Mouse (Mus musculus) kidney, embryonic 16.5 days (tissue): ENCODE results near the gene Chaf1a. TPM values are rescaled to one million over a fixed set of nuclear protein-coding genes. Genes with fewer than 3 reads are reported as not detected.

Experiments
- ATAC-seq: fragments of 200-750 bp; cut with Nextera tagmentation; 2 replicates; pipeline ENCODE4 v1.8.0; 2017; ENCODE audit warnings: moderate TSS enrichment; ENCODE audit not compliant: low FRiP score, low TSS enrichment
- H3K27ac ChIP-seq: fragments of 300-500 bp; sonication (generic); 2 replicates; pipeline ENCODE4 v1.5.1; 2014; ENCODE audit warnings: low read length
- H3K27me3 ChIP-seq: fragments of 300-500 bp; sonication (generic); 2 replicates; pipeline ENCODE4 v1.6.1; 2014; ENCODE audit warnings: low read length, control low read depth, mixed read lengths; ENCODE audit not compliant: insufficient read depth
- H3K36me3 ChIP-seq: fragments of 300-500 bp; sonication (generic); 2 replicates; pipeline ENCODE4 v1.6.1; 2014; ENCODE audit warnings: low read length, control low read depth, mixed read lengths; ENCODE audit not compliant: insufficient read depth
- H3K4me1 ChIP-seq: fragments of 300-500 bp; sonication (generic); 2 replicates; pipeline ENCODE4 v1.6.1; 2014; ENCODE audit warnings: low read length, control low read depth, mixed read lengths; ENCODE audit not compliant: insufficient read depth
- H3K4me2 ChIP-seq: fragments of 300-500 bp; sonication (generic); replicated peaks from 2 replicates; pipeline ENCODE4 v1.6.1; 2014; ENCODE audit warnings: low read depth, low read length
- H3K4me3 ChIP-seq: fragments of 300-500 bp; sonication (generic); 2 replicates; pipeline ENCODE4 v1.5.1; 2014; ENCODE audit warnings: mild to moderate bottlenecking, low read length
- H3K9ac ChIP-seq: fragments of 300-500 bp; sonication (generic); replicated peaks from 2 replicates; pipeline ENCODE4 v1.6.1; 2014; ENCODE audit warnings: low read length
- H3K9me3 ChIP-seq: fragments of 300-500 bp; sonication (generic); 2 replicates; pipeline ENCODE4 v1.6.1; 2016; ENCODE audit warnings: low read length, control low read depth
- WGBS: fragments of 180-500 bp; shearing (Covaris S2); extraction: QIAGEN DNeasy Blood & Tissue Kit; methylation state at CpG from one replicate; pipeline ENCODE4 v1.1.7; 2014; 5-methylcytosine and 5-hydroxymethylcytosine counted together
- polyA plus RNA-seq: library from polyadenylated mRNA; unstranded; fragments of >200 nt; fragmentation: Nextera tagmentation; extraction: Ambion mirVana; gene quantifications from 2 replicates; pipeline ENCODE4 v1.2.1, GENCODE M21; 2015

Chaf1a gene
- polyA plus RNA-seq, 1 experiment from 2014 or later: 26.0 TPM

GRCm38 (mm10) chr17:56026881-56027280 is 13.4 kb upstream of the Chaf1a start:
- no peak overlapping the region for H3K27ac ChIP-seq
- H3K9me3 ChIP-seq: no peaks in the 10 kb centered on the region
- no peak overlapping the region for H3K4me2 ChIP-seq
- H3K9ac ChIP-seq: no peak overlapping the region
- no peaks in the 10 kb centered on the region for H3K27me3 ChIP-seq
- 64% methylated on average over 1 of the region's 1 CpGs for WGBS
- H3K4me3 ChIP-seq: no peak overlapping the region
- H3K36me3 ChIP-seq: peaks cover 6% of the 10 kb centered on the region; the same call in 1 of the 2 replicates
- peaks cover 48% of the 10 kb centered on the region for H3K4me1 ChIP-seq
- no peak for ATAC-seq

DNA sequence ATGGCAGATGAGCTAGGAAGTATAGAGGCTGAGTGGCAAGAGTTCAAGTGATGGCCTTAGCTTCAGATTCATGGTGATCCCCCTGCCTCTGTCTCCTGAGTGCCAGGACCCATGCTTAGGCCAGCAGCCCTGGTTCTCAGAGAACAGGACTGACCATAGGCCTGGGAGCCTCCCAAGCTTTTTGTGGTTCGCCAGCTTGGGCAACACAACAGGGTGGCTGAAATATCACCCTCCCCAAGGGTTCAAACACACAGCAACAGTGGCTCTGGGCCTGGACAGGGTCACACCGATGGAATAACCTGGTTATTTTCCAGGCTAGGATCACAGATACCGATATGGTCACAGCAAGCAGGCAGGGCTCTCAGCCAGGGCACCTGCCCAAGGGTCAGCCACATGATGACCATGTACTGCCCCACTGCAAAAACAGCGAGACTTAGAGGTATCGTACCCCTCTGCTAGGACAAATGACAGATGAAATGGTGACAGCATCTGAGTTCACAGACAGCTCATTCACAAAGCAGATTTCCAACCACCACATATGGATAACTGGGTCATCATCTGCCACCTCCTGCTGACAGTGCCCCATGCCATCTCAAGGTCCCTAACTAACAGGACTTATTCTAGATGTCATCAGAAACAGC is 12.3 kb upstream of the Chaf1a start:
- Histone ChIP-seq H3K4me3 (no peak overlapping the region), H3K27me3 (no peaks in the 10 kb centered on the region), H3K27ac (no peak overlapping the region), H3K9me3 (no peaks in the 10 kb centered on the region), H3K4me2 (no peak overlapping the region), H3K4me1 (peaks cover 51% of the 10 kb centered on the region), H3K36me3 (peaks cover 6% of the 10 kb centered on the region; the same call in 1 of the 2 replicates), H3K9ac (no peak overlapping the region)
- no peak for ATAC-seq
- 84% methylated on average over 5 of the region's 5 CpGs for WGBS

DNA sequence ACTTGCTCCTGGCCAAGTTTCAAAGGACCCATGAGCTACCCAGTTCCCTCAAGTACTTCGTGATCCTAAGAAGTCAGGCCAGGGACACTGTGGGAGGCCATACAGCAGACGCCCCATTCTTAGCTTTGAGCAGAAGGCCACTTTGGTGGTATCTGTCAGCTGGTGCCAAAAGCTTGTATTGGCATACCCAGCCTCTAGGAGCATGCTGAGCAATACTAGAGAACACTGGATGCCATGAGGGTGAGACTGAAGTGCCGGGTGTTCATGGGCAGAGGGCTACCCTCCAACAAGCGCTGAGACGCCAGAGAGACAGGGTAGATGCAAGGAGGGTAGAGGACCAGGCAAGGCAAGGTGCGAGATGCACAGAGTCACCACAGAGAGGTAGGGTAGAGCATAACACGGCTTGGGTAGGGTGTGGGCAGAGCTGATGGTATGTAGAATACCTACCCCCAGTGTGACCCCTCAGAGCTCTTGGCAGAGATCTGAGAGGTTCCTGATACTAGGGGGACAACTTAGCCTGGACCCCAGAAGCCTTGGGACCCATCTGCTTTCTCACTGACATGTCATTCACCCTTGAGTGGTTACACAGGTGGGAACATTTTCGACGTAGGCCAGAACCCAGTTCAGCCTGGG is 9.9 kb upstream of the Chaf1a start:
- WGBS: 83% methylated on average over 9 of the region's 9 CpGs
- Histone ChIP-seq H3K9ac (no peak overlapping the region), H3K27ac (peak overlapping the region; percentile 26; the same call in 1 of the 2 replicates)

DNA sequence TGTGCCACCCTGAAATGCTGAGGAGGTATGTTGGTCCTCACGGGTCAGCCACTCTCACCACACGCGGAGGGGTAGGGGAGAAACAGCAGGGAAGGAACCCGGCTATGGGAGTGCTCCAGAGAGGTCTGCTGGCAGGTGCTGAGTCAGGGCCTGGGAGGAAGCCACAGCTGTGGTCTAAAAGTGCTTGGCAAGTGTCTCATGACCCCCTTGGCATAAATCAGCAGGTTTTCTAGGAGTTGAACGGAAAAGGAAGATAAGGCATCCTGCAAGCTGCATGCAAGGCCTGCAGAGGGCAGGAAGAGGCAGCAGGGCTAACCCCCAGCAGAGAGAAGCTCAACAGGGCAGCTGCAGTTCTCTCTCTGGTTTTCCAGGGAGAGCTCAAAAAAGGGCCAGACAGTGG is 9.3 kb upstream of the Chaf1a start:
- H3K4me3 ChIP-seq: no peak overlapping the region
- peaks cover 62% of the 10 kb centered on the region for H3K4me1 ChIP-seq

More for the DNA sequence above, 9.9 kb upstream of the Chaf1a start:
- Histone ChIP-seq H3K9me3 (no peaks in the 10 kb centered on the region), H3K4me3 (no peak overlapping the region), H3K36me3 (peaks cover 15% of the 10 kb centered on the region; the same call in 1 of the 2 replicates), H3K27me3 (no peaks in the 10 kb centered on the region), H3K4me1 (peaks cover 60% of the 10 kb centered on the region), H3K4me2 (no peak overlapping the region)
- ATAC-seq: no peak

GRCm38 (mm10) chr17:56031431-56031830 is 8.8 kb upstream of the Chaf1a start:
- 87% methylated on average over 7 of the region's 7 CpGs for WGBS
- ATAC-seq: no peak
- Histone ChIP-seq H3K9me3 (no peaks in the 10 kb centered on the region), H3K27ac (peak overlapping the region; percentile 57; the same call in 1 of the 2 replicates), H3K4me2 (no peak overlapping the region), H3K36me3 (peaks cover 15% of the 10 kb centered on the region; the same call in 1 of the 2 replicates), H3K4me3 (no peak overlapping the region), H3K27me3 (no peaks in the 10 kb centered on the region), H3K9ac (peak overlapping the region; percentile 42), H3K4me1 (peaks cover 57% of the 10 kb centered on the region)

More for the DNA sequence above, 9.3 kb upstream of the Chaf1a start:
- Histone ChIP-seq H3K9ac (peak overlapping the region; percentile 42), H3K9me3 (no peaks in the 10 kb centered on the region), H3K27me3 (no peaks in the 10 kb centered on the region), H3K4me2 (no peak overlapping the region), H3K27ac (peak overlapping the region; percentile 57; the same call in 1 of the 2 replicates), H3K36me3 (peaks cover 15% of the 10 kb centered on the region; the same call in 1 of the 2 replicates)
- 36% methylated on average over 5 of the region's 5 CpGs for WGBS
- peak; percentile 46 for ATAC-seq

- ATAC-seq: peak; percentile 28
- Histone ChIP-seq H3K4me1 (peaks cover 55% of the 10 kb centered on the region), H3K4me2 (peak overlapping the region; percentile 17; the same call in 1 of the 2 replicates), H3K27ac (peak overlapping the region; percentile 75), H3K9me3 (no peaks in the 10 kb centered on the region), H3K27me3 (no peaks in the 10 kb centered on the region), H3K36me3 (peaks cover 15% of the 10 kb centered on the region; the same call in 1 of the 2 replicates), H3K4me3 (no peak overlapping the region), H3K9ac (peak overlapping the region; percentile 44; the same call in 1 of the 2 replicates)
- 73% methylated on average over 6 of the region's 6 CpGs for WGBS
Measured at GRCm38 (mm10) chr17:56032127-56032733, 8.0 kb upstream of the Chaf1a start.

DNA sequence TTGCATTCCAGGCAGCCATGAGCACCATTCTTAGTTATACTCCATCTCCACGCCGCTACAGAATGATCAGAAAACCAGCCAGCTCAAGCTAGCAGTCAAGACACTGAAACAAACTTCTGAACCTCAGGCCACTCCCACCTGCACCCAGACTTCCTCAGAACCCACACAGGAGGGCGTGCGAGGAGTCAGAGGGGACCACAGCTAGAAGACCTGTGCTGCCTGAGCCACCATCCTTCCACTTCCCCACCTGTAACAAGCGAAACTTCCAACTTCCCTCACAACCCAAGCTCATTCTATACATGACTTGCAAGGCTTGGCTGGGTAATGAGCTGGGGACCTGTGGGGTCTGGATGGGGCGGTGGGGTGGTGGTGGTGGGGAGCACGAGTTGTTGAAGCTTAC is 7.4 kb upstream of the Chaf1a start:
- Histone ChIP-seq H3K4me2 (peak overlapping the region; percentile 17; the same call in 1 of the 2 replicates), H3K4me1 (peaks cover 53% of the 10 kb centered on the region), H3K9me3 (no peaks in the 10 kb centered on the region), H3K27ac (peak overlapping the region; percentile 75), H3K36me3 (peaks cover 15% of the 10 kb centered on the region; the same call in 1 of the 2 replicates), H3K9ac (peak overlapping the region; percentile 24), H3K4me3 (no peak overlapping the region), H3K27me3 (no peaks in the 10 kb centered on the region)
- WGBS: 75% methylated on average over 7 of the region's 7 CpGs
- no peak for ATAC-seq

DNA sequence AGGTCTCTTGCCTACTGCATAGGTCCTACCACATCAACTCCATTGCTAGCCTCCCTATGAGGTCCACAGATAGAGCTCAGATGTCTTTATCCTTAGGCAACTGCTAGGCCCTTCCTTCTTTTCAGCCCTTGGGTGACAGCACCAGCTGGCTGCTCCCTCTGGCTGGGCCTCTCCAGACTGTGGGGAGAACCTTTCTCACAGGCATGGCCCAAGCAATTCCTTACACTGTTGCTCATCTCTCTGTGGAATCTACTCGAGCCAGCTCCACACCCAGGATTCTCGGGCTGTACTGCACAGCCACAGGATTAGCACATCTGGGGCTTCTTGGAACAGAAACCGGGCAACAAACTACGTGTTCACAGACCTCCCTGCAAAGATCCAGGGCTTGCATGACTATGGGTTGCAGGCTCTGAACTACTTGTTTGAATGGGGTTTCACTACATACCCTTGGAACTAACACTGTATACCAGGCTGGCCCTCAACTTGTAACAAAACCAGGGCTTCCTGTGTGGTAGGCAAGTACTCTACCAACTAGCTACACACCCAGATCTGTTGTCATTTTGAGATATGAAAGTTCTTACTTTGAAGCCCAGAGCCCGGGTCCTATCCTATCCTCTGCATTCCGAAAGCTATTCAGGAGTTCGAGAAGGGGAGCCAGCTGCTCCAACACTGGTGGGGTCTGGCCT is 6.1 kb upstream of the Chaf1a start:
- Histone ChIP-seq H3K36me3 (0 out of 2 replicates have a peak, but pooled peaks cover 13% of the 10 kb centered on the region), H3K9me3 (no peaks in the 10 kb centered on the region), H3K4me2 (peak overlapping the region; percentile 69; the same call in 1 of the 2 replicates), H3K9ac (peak overlapping the region; percentile 50), H3K27ac (no peak overlapping the region), H3K27me3 (no peaks in the 10 kb centered on the region), H3K4me3 (0 out of 2 replicates have a peak overlapping the region, but pooled peaks have one; percentile 97), H3K4me1 (peaks cover 53% of the 10 kb centered on the region)
- ATAC-seq: no peak
- 86% methylated on average over 7 of the region's 7 CpGs for WGBS

- WGBS: 78% methylated on average over 6 of the region's 6 CpGs
- 0 out of 2 replicates have a peak overlapping the region, but pooled peaks have one; percentile 50 for H3K9ac ChIP-seq
- no peak for ATAC-seq
- H3K9me3 ChIP-seq: no peaks in the 10 kb centered on the region
- H3K4me3 ChIP-seq: peak overlapping the region; percentile 97
- H3K4me1 ChIP-seq: peaks cover 53% of the 10 kb centered on the region
- no peak overlapping the region for H3K27ac ChIP-seq
- 0 out of 2 replicates have a peak, but pooled peaks cover 13% of the 10 kb centered on the region for H3K36me3 ChIP-seq
- no peaks in the 10 kb centered on the region for H3K27me3 ChIP-seq
- H3K4me2 ChIP-seq: peak overlapping the region; percentile 69
Measured at GRCm38 (mm10) chr17:56034726-56035100, 5.5 kb upstream of the Chaf1a start.
